Mouse (Mus musculus) embryonic fibroblast, embryonic 13.5 days (primary cell): ENCODE measurements around the gene Mrps10.

Experiments
- CTCF ChIP-seq: IDR thresholded peaks from 2 replicates; pipeline ENCODE4 v1.5.1; 2011; ENCODE audit warnings: mild to moderate bottlenecking, control low read depth, low read length, moderate library complexity, borderline replicate concordance; ENCODE audit not compliant: insufficient read depth
- POLR2A ChIP-seq: IDR thresholded peaks from 2 replicates; pipeline ENCODE4 v1.6.1; 2011; ENCODE audit warnings: low read depth, mild to moderate bottlenecking, control low read depth, low read length, moderate library complexity

GRCm38 (mm10) chr17:47322128-47322990, 46.3 kb upstream of the Mrps10 start:
- TF ChIP-seq CTCF: no peak
- no peak for TF ChIP-seq POLR2A
